Mouse (Mus musculus): Measurements from ENCODE around the gene Spns3. TPM values are rescaled to one million over a fixed set of nuclear protein-coding genes. Genes with fewer than 3 reads are reported as not detected.

The Spns3 gene
- total RNA-seq, 2 experiments from 2014 or later = 3.8 to 14.0 TPM

GRCm38 (mm10) chr11:72466694-72467507 is 83.4 kb downstream of the Spns3 start:
- peak; percentile 80 for ATAC-seq (replicated peaks; ENCODE audit: low FRiP score, low TSS enrichment, poor library complexity, severe bottlenecking)

- peak; percentile 35 for ATAC-seq (replicated peaks; ENCODE audit: low FRiP score, low TSS enrichment, poor library complexity, severe bottlenecking)
These were observed 84.2 kb downstream of the Spns3 start for GRCm38 (mm10) chr11:72465978-72466693.

- no peak for ATAC-seq (replicated peaks; ENCODE audit: low FRiP score, low TSS enrichment, poor library complexity, severe bottlenecking)
These were observed 85.5 kb downstream of the Spns3 start for GRCm38 (mm10) chr11:72464821-72465220.

GRCm38 (mm10) chr11:72461500-72461981 is 88.8 kb downstream of the Spns3 start:
- no peak for ATAC-seq (replicated peaks; ENCODE audit: low FRiP score, low TSS enrichment, poor library complexity, severe bottlenecking)

GRCm38 (mm10) chr11:72458502-72458901 is 91.8 kb downstream of the Spns3 start:
- peak; percentile 55 for ATAC-seq (replicated peaks; ENCODE audit: low FRiP score, low TSS enrichment, poor library complexity, severe bottlenecking)

GRCm38 (mm10) chr11:72457995-72458496 is 92.3 kb downstream of the Spns3 start:
- ATAC-seq (replicated peaks; ENCODE audit: low FRiP score, low TSS enrichment, poor library complexity, severe bottlenecking) = no peak

- no peak for ATAC-seq (replicated peaks; ENCODE audit: low FRiP score, low TSS enrichment, poor library complexity, severe bottlenecking)
These were observed 94.6 kb downstream of the Spns3 start for GRCm38 (mm10) chr11:72455694-72456093.

GRCm38 (mm10) chr11:72453105-72453953 is 97.0 kb downstream of the Spns3 start:
- ATAC-seq (replicated peaks; ENCODE audit: low FRiP score, low TSS enrichment, poor library complexity, severe bottlenecking) = no peak

GRCm38 (mm10) chr11:72452140-72452665 is 98.1 kb downstream of the Spns3 start:
- ATAC-seq (replicated peaks; ENCODE audit: low FRiP score, low TSS enrichment, poor library complexity, severe bottlenecking) = no peak

- peak; percentile 30; the same call in 1 of the 2 replicates for ATAC-seq (replicated peaks; ENCODE audit: low FRiP score, low TSS enrichment, poor library complexity, severe bottlenecking)
These were observed 102.8 kb downstream of the Spns3 start for GRCm38 (mm10) chr11:72447475-72447874.

- ATAC-seq (replicated peaks; ENCODE audit: low FRiP score, low TSS enrichment, poor library complexity, severe bottlenecking) = peak; percentile 43
These were observed 103.8 kb downstream of the Spns3 start for GRCm38 (mm10) chr11:72446311-72447105.

Other genes starting within 250 kb of the Spns3 start
- 11.1 and 27.1 TPM in 2 replicates for gene Xaf1, start 248.9 kb downstream of the Spns3 start, total RNA-seq (2014; fragmentation: Nextera tagmentation)
- 10.1 and 11.1 TPM in 2 replicates for gene Xaf1, start 248.9 kb downstream of the Spns3 start, total RNA-seq (2017)
- gene Fbxo39, start 236.1 kb downstream of the Spns3 start, total RNA-seq (2014; fragmentation: Nextera tagmentation) = not detected in 2 replicates
- gene Fbxo39, start 236.1 kb downstream of the Spns3 start, total RNA-seq (2017) = not detected in 2 replicates
- gene Tekt1, start 188.1 kb downstream of the Spns3 start, total RNA-seq (2014; fragmentation: Nextera tagmentation) = not detected in 2 replicates
- gene Tekt1, start 188.1 kb downstream of the Spns3 start, total RNA-seq (2017) = not detected in 2 replicates
- 0.50 and 0.52 TPM in 2 replicates for gene Smtnl2, start 138.8 kb downstream of the Spns3 start, total RNA-seq (2014; fragmentation: Nextera tagmentation)
- gene Smtnl2, start 138.8 kb downstream of the Spns3 start, total RNA-seq (2017) = 0.11 TPM in 1 of 2 replicates, not detected in the other
- not detected in 2 replicates for gene Ggt6, start 115.0 kb downstream of the Spns3 start, total RNA-seq (2014; fragmentation: Nextera tagmentation)
- not detected in 2 replicates for gene Ggt6, start 115.0 kb downstream of the Spns3 start, total RNA-seq (2017)
- gene Mybbp1a, start 109.2 kb downstream of the Spns3 start, total RNA-seq (2014; fragmentation: Nextera tagmentation) = 215 and 248 TPM in 2 replicates
- gene Mybbp1a, start 109.2 kb downstream of the Spns3 start, total RNA-seq (2017) = 185 and 248 TPM in 2 replicates
- gene Spns2, start 60.6 kb downstream of the Spns3 start, total RNA-seq (2014; fragmentation: Nextera tagmentation) = 38.3 and 46.8 TPM in 2 replicates
- gene Spns2, start 60.6 kb downstream of the Spns3 start, total RNA-seq (2017) = 16.0 and 23.3 TPM in 2 replicates
- gene Ube2g1, start 56.8 kb upstream of the Spns3 start, total RNA-seq (2014; fragmentation: Nextera tagmentation) = 27.1 and 37.5 TPM in 2 replicates
- gene Ube2g1, start 56.8 kb upstream of the Spns3 start, total RNA-seq (2017) = 35.6 and 54.0 TPM in 2 replicates
- 27.7 and 30.3 TPM in 2 replicates for gene Ankfy1, start 139.5 kb upstream of the Spns3 start, total RNA-seq (2014; fragmentation: Nextera tagmentation)
- 24.0 and 28.9 TPM in 2 replicates for gene Ankfy1, start 139.5 kb upstream of the Spns3 start, total RNA-seq (2017)
- 6.6 and 10.1 TPM in 2 replicates for gene Cyb5d2, start 245.6 kb upstream of the Spns3 start, total RNA-seq (2014; fragmentation: Nextera tagmentation)
- gene Cyb5d2, start 245.6 kb upstream of the Spns3 start, total RNA-seq (2017) = 3.9 and 5.4 TPM in 2 replicates
- 38.9 and 40.4 TPM in 2 replicates for gene Zzef1, start 245.7 kb upstream of the Spns3 start, total RNA-seq (2014; fragmentation: Nextera tagmentation)
- 26.9 and 27.3 TPM in 2 replicates for gene Zzef1, start 245.7 kb upstream of the Spns3 start, total RNA-seq (2017)